Comparison of ENCODE assay signal across 10 mouse cellular contexts in the genomic region with DNA sequence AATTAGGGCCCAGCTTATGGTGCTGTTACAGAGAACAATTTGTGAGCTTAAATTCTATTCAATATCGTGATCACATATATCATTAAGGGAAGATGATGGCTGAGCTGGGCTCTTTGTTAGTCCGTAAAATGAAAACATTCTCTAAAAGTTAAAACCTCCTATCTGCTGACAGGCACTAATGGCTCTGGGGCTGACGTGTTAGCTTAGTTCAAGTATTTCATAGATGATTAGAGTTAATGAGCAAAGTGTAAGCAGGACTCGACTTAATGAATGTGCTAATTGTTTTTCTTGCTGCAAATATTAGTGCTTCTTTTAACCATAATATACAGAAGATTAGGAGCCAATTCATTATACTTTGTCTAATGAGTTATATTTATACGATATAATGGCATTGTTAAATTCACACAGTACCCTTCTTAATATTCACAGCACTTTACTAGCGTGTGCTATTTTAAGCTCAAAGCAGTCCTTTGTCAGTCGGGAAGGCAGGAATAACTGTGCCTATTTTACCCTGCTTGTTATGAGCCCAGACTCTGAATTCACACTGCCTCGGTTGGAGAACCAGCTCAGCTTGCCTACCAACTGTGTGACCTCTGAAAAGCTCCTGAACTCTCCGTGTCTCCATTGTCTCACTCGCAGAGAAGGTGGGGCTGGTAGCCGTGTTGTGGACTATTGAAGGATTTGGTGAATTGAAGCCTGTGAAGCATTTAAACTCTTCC. TPM values are rescaled to one million over a fixed set of nuclear protein-coding genes. Genes with fewer than 3 reads are reported as not detected.
A peak's percentile ranks its signal among the peaks of the same experiment; 100 is the strongest.
DNase-seq lines count a peak whose midpoint lies in the region; ATAC-seq and TF ChIP-seq lines count a peak whose summit lies in the region.
"Had no signal": no experiment of that assay in that cellular context is flagged by ENCODE, and none has a peak within 500 bp of the region (broad histone marks: within the 10 kb centered on the region; RNA-seq: fewer than 3 reads in every experiment).

No protein-coding gene starts in this region.

- DNase-seq in embryonic facial prominence, embryonic 11.5 days (ENCODE audit: low spot score) = peak; percentile 18
- no peak for DNase-seq in embryonic facial prominence, embryonic 10.5 days (ENCODE audit: low spot score)
- DNase-seq in brain, adult 2 months (ENCODE audit: low read depth, low spot score) = peak; percentile 67
- peak; percentile 11 for DNase-seq in limb, embryonic 14.5 days (ENCODE audit: low spot score)
- no peak for DNase-seq in spleen, adult 12 weeks (ENCODE audit: low spot score)
- DNase-seq in cerebellum, postnatal 4 days (ENCODE audit: low spot score in 2 of 2) = no peak
- no peak for DNase-seq in kidney, adult 9 months
- DNase-seq: gastrocnemius, adult 2 months; liver, embryonic 13.5 days had no signal

- 48% methylated on average over 11 of the region's 11 CpGs for WGBS in embryonic facial prominence, embryonic 11.5 days
- WGBS in embryonic facial prominence, embryonic 10.5 days = 47% methylated on average over 11 of the region's 11 CpGs
- WGBS in heart, embryonic 14.5 days = 35% methylated on average over 11 of the region's 11 CpGs
- 43% methylated on average over 11 of the region's 11 CpGs for WGBS in limb, embryonic 14.5 days

- H3K4me2 ChIP-seq in embryonic facial prominence, embryonic 11.5 days (ENCODE audit: low read depth, low read length) = no peak overlapping the region
- peak overlapping the region; percentile 30 for H3K4me2 ChIP-seq in heart, embryonic 14.5 days (ENCODE audit: low read length)
- H3K4me2 ChIP-seq in limb, embryonic 14.5 days (replicated peaks; ENCODE audit: low read depth, low read length, severe bottlenecking) = no peak overlapping the region
- H3K4me2 ChIP-seq: liver, embryonic 13.5 days had no signal

- no peaks in the 10 kb centered on the region for H3K9me3 ChIP-seq in embryonic facial prominence, embryonic 11.5 days (replicated peaks; ENCODE audit: control insufficient read depth, low read length)
- no peaks in the 10 kb centered on the region for H3K9me3 ChIP-seq in embryonic facial prominence, embryonic 10.5 days
- H3K9me3 ChIP-seq in heart, embryonic 14.5 days (ENCODE audit: control insufficient read depth, low read length) = no peaks in the 10 kb centered on the region
- no peaks in the 10 kb centered on the region for H3K9me3 ChIP-seq in limb, embryonic 14.5 days (ENCODE audit: control insufficient read depth, low read length)
- H3K9me3 ChIP-seq: liver, embryonic 13.5 days had no signal

- H3K27ac ChIP-seq in embryonic facial prominence, embryonic 11.5 days (replicated peaks; ENCODE audit: low read depth, low read length) = no peak overlapping the region
- no peak overlapping the region for H3K27ac ChIP-seq in embryonic facial prominence, embryonic 10.5 days (replicated peaks)
- H3K27ac ChIP-seq in heart, embryonic 14.5 days (replicated peaks in 1 of 2; ENCODE audit: control insufficient read depth in 1 of 2, insufficient read depth in 1 of 2, low read depth in 2 of 2, low read length in 2 of 2) = peak overlapping the region; percentile 74 to 78
- H3K27ac ChIP-seq in limb, embryonic 14.5 days (replicated peaks; ENCODE audit: low read depth, low read length) = 0 out of 2 replicates have a peak overlapping the region, but pooled peaks have one; percentile 43
- H3K27ac ChIP-seq: gastrocnemius, adult 2 months; liver, embryonic 13.5 days had no signal

- no peak for ATAC-seq in embryonic facial prominence, embryonic 11.5 days (replicated peaks; ENCODE audit: insufficient number of reproducible peaks, low FRiP score, low TSS enrichment, low read depth)
- no peak for ATAC-seq in heart, embryonic 14.5 days (ENCODE audit: insufficient number of reproducible peaks, insufficient read depth, low FRiP score, low read depth)
- ATAC-seq in limb, embryonic 14.5 days (ENCODE audit: low FRiP score, low read depth) = no peak

- H3K27me3 ChIP-seq in embryonic facial prominence, embryonic 11.5 days (ENCODE audit: control insufficient read depth, insufficient read depth, low read length) = no peaks in the 10 kb centered on the region
- H3K27me3 ChIP-seq in embryonic facial prominence, embryonic 10.5 days (replicated peaks; ENCODE audit: low read depth, poor library complexity, severe bottlenecking) = no peaks in the 10 kb centered on the region
- H3K27me3 ChIP-seq in heart, embryonic 14.5 days (ENCODE audit: control insufficient read depth, insufficient read depth, low read length) = no peaks in the 10 kb centered on the region
- H3K27me3 ChIP-seq in limb, embryonic 14.5 days (ENCODE audit: control insufficient read depth, insufficient read depth, low read length) = no peaks in the 10 kb centered on the region
- H3K27me3 ChIP-seq: liver, embryonic 13.5 days had no signal

- no peak for TF ChIP-seq POLR2A in limb, embryonic 14.5 days (IDR thresholded peaks at IDR 0.05; ENCODE audit: borderline replicate concordance, extremely low read depth, insufficient read depth, insufficient read length)

- no peaks in the 10 kb centered on the region for H3K36me3 ChIP-seq in embryonic facial prominence, embryonic 11.5 days (replicated peaks; ENCODE audit: control insufficient read depth, insufficient read depth, low read depth, low read length)
- H3K36me3 ChIP-seq in embryonic facial prominence, embryonic 10.5 days (replicated peaks) = no peaks in the 10 kb centered on the region
- H3K36me3 ChIP-seq in heart, embryonic 14.5 days (ENCODE audit: control insufficient read depth, insufficient read depth, low read length) = no peaks in the 10 kb centered on the region
- no peaks in the 10 kb centered on the region for H3K36me3 ChIP-seq in limb, embryonic 14.5 days (ENCODE audit: control insufficient read depth, insufficient read depth, low read length)
- H3K36me3 ChIP-seq: liver, embryonic 13.5 days had no signal

- no peak overlapping the region for H3K9ac ChIP-seq in embryonic facial prominence, embryonic 11.5 days (replicated peaks; ENCODE audit: low read length)
- peak overlapping the region; percentile 51; the same call in 1 of the 2 replicates for H3K9ac ChIP-seq in heart, embryonic 14.5 days (ENCODE audit: low read length)
- no peak overlapping the region for H3K9ac ChIP-seq in limb, embryonic 14.5 days (ENCODE audit: low read depth, low read length, severe bottlenecking)
- H3K9ac ChIP-seq: liver, embryonic 13.5 days had no signal

- no peaks in the 10 kb centered on the region for H3K4me1 ChIP-seq in embryonic facial prominence, embryonic 11.5 days (ENCODE audit: control insufficient read depth, insufficient read depth, low read length)
- H3K4me1 ChIP-seq in embryonic facial prominence, embryonic 10.5 days = peaks cover 12% of the 10 kb centered on the region
- peaks cover 4 to 10% of the 10 kb centered on the region in 2 experiments for H3K4me1 ChIP-seq in heart, embryonic 14.5 days (ENCODE audit: control insufficient read depth in 2 of 2, insufficient read depth in 2 of 2, low read length in 2 of 2)
- no peaks in the 10 kb centered on the region; the same call in 1 of the 2 replicates for H3K4me1 ChIP-seq in limb, embryonic 14.5 days (ENCODE audit: control insufficient read depth, insufficient read depth, low read length)
- H3K4me1 ChIP-seq: liver, embryonic 13.5 days had no signal

- no peak overlapping the region for H3K4me3 ChIP-seq in embryonic facial prominence, embryonic 11.5 days (ENCODE audit: low read depth, low read length)
- no peak overlapping the region for H3K4me3 ChIP-seq in embryonic facial prominence, embryonic 10.5 days
- no peak overlapping the region for H3K4me3 ChIP-seq in heart, embryonic 14.5 days (ENCODE audit: control insufficient read depth in 1 of 2, insufficient read depth in 1 of 2, low read depth in 1 of 2, low read length in 2 of 2)
- no peak overlapping the region for H3K4me3 ChIP-seq in limb, embryonic 14.5 days (replicated peaks; ENCODE audit: low read length)
- H3K4me3 ChIP-seq: gastrocnemius, adult 2 months; liver, embryonic 13.5 days had no signal

RNA-seq across cellular contexts. Expression of gene 4933402D24Rik, which starts 50.6 kb away (rescaled TPM):
- 0.11 and 0.15 TPM in 2 replicates for polyA plus RNA-seq in embryonic facial prominence, embryonic 11.5 days (2014; fragmentation: Nextera tagmentation; extraction: Ambion mirVana)
- 0.27 and 0.33 TPM in 2 replicates for polyA plus RNA-seq in embryonic facial prominence, embryonic 10.5 days (2016; fragmentation: Nextera tagmentation; extraction: Ambion mirVana)
- polyA plus RNA-seq in heart, embryonic 14.5 days (2014; fragmentation: Nextera tagmentation; extraction: Ambion mirVana) = 0.15 TPM in 1 of 2 replicates, not detected in the other
- 0.05 TPM in 1 of 2 replicates, not detected in the other for polyA plus RNA-seq in limb, embryonic 14.5 days (2012; rRNA removed)
- 0.23 TPM in 1 of 2 replicates, not detected in the other for polyA plus RNA-seq in limb, embryonic 14.5 days (2014; fragmentation: Nextera tagmentation; extraction: Ambion mirVana)
- polyA plus RNA-seq: liver, embryonic 13.5 days had no signal

Comparison
In these comparisons a context has a peak if more than half of its experiments do, and no peak if none do; other contexts are left out.
1. DNase-seq: peak in embryonic facial prominence, embryonic 11.5 days (single experiment), brain, adult 2 months (single experiment) and limb, embryonic 14.5 days (single experiment); none in embryonic facial prominence, embryonic 10.5 days (single experiment), spleen, adult 12 weeks (single experiment), cerebellum, postnatal 4 days (0 of 2) and kidney, adult 9 months (single experiment).
2. H3K27ac ChIP-seq: peak in heart, embryonic 14.5 days (2 of 2) and limb, embryonic 14.5 days (single experiment); none in embryonic facial prominence, embryonic 11.5 days (single experiment) and embryonic facial prominence, embryonic 10.5 days (single experiment).